Mouse (Mus musculus) ES-E14 (cell line): ENCODE data around the gene Fndc1.

Source experiments
- CHD2 ChIP-seq: IDR thresholded peaks from 2 replicates; pipeline ENCODE4 v1.6.1; 2014; ENCODE audit warnings: mild to moderate bottlenecking, low read depth, low read length, inconsistent platforms
- MAFK ChIP-seq: IDR thresholded peaks from 2 replicates; pipeline ENCODE4 v1.6.1; 2014; ENCODE audit warnings: mild to moderate bottlenecking, low read depth, low read length, inconsistent platforms; ENCODE audit not compliant: insufficient read depth
- ZC3H11A ChIP-seq: IDR thresholded peaks from 2 replicates; pipeline ENCODE4 v1.6.1; 2012; ENCODE audit warnings: low read depth, mild to moderate bottlenecking, inconsistent platforms, low read length, borderline replicate concordance
- ZNF384 ChIP-seq: IDR thresholded peaks from 2 replicates; pipeline ENCODE4 v1.6.1; 2012; ENCODE audit warnings: low read depth, low read length, inconsistent platforms

DNA sequence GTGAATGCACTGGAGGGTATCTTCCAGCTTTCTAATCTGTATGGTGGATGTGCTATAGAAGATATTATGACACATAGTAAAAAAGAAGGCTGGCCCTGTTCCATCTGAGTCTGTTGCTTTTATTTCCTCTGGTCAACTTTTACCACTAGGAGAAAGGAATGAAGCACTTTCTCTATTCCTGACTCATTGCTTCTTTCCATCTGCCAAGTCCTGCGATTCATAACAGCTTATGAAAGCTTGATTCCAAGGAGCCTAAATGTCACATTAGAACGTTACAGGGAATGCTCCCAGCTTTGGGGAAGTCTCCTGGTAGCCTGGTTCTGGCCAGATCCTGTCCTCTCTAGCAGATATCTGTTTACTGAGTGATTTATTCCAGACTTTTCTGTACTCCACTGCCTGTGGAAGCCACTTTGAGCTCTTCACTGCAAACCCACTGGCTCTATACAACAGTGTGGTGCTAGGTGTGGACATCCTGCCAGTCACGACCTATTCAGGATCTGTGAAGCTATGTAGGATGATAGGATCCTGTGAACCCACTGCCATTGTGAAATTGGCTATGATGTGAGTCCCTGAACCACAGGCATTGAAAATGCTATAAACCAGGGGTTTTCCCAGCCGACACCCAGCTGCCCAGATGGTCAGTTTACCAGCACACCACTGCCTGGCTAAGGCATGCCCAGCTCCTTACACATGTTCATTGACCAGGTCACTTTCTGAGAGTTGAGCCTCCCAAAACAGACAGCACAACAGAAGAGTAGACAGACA, 77.9 kb downstream of the Fndc1 start:
- TF ChIP-seq MAFK (no peak), ZNF384 (no peak), CHD2 (no peak), ZC3H11A (no peak)
